Mouse (Mus musculus) liver, embryonic 11.5 days (tissue): Measurements from ENCODE around the gene Rcan2. TPM values are rescaled to one million over a fixed set of nuclear protein-coding genes. Genes with fewer than 3 reads are reported as not detected.
A peak's percentile ranks its signal among the peaks of the same experiment; 100 is the strongest.

Experiments
- ATAC-seq: fragments of 200-750 bp; cut with Nextera tagmentation; replicated peaks from 2 replicates; pipeline ENCODE4 v1.8.0; 2017; ENCODE audit warnings: moderate number of reproducible peaks, mild to moderate bottlenecking, moderate TSS enrichment, moderate library complexity; ENCODE audit not compliant: low FRiP score
- DNase-seq: peaks from one replicate; pipeline ENCODE4 v3.0.0-alpha.2; 2017; ENCODE audit warnings: low spot score
- H3K27ac ChIP-seq: fragments of 300-500 bp; sonication (generic); 2 replicates; pipeline ENCODE4 v1.5.1; 2014; ENCODE audit warnings: mild to moderate bottlenecking, low read depth, low read length, control low read depth
- H3K27me3 ChIP-seq: fragments of 300-500 bp; sonication (generic); replicated peaks from 2 replicates; pipeline ENCODE4 v1.6.1; 2014; ENCODE audit warnings: low read length, mixed read lengths; ENCODE audit not compliant: control insufficient read depth, insufficient read depth
- H3K36me3 ChIP-seq: fragments of 300-500 bp; sonication (generic); 2 replicates; pipeline ENCODE4 v1.6.1; 2014; ENCODE audit warnings: mild to moderate bottlenecking, low read length, moderate library complexity, mixed read lengths; ENCODE audit not compliant: control insufficient read depth, insufficient read depth
- H3K4me1 ChIP-seq: fragments of 300-500 bp; sonication (generic); replicated peaks from 2 replicates; pipeline ENCODE4 v1.6.1; 2014; ENCODE audit warnings: low read length, mixed read lengths; ENCODE audit not compliant: control insufficient read depth, insufficient read depth
- H3K4me2 ChIP-seq: fragments of 300-500 bp; sonication (generic); 2 replicates; pipeline ENCODE4 v1.6.1; 2014; ENCODE audit warnings: mild to moderate bottlenecking, control low read depth, moderate library complexity
- H3K4me3 ChIP-seq: fragments of 300-500 bp; sonication (generic); 2 replicates; pipeline ENCODE4 v1.5.1; 2014; ENCODE audit warnings: low read depth, low read length, control low read depth
- H3K9ac ChIP-seq: fragments of 300-500 bp; sonication (generic); 2 replicates; pipeline ENCODE4 v1.6.1; 2014; ENCODE audit warnings: low read depth, low read length, control low read depth
- H3K9me3 ChIP-seq: fragments of 300-500 bp; sonication (generic); 2 replicates; pipeline ENCODE4 v1.6.1; 2016; ENCODE audit warnings: low read length, inconsistent platforms, mixed read lengths; ENCODE audit not compliant: control insufficient read depth
- WGBS: fragments of 180-500 bp; shearing (Covaris S2); extraction: QIAGEN DNeasy Blood & Tissue Kit; methylation state at CpG from one replicate; pipeline ENCODE4 v1.1.7; 2014; 5-methylcytosine and 5-hydroxymethylcytosine counted together
- polyA plus RNA-seq: library from polyadenylated mRNA; unstranded; fragments of >200 nt; fragmentation: Nextera tagmentation; extraction: Ambion mirVana; gene quantifications from 2 replicates; pipeline ENCODE4 v1.2.1, GENCODE M21; 2014

Gene Rcan2
- polyA plus RNA-seq, 1 experiment from 2014 or later, result 3.4 TPM

DNA sequence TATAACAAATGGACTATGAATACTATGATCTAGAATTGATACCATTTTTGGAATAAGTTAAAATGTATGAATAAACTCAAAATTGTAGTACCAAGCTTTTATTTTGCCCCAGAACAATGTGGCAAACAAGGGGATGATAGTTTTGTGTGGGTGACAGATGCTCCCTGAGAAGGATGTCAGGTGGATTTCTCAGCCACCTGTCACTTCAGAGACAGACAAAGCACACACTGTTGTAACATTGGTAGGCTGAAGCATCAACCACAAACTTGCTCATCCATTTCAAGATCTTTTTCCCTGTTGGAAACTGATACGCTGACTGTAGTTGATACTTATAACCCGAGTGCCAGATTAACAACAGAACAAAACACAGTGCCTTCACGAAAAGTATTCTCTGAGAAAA lies 158.6 kb downstream of the Rcan2 start:
- Histone ChIP-seq H3K4me1 (no peaks in the 10 kb centered on the region), H3K4me3 (no peak overlapping the region), H3K36me3 (no peaks in the 10 kb centered on the region), H3K9ac (no peak overlapping the region), H3K4me2 (no peak overlapping the region), H3K27ac (no peak overlapping the region), H3K9me3 (no peaks in the 10 kb centered on the region), H3K27me3 (no peaks in the 10 kb centered on the region)
- ATAC-seq (no peak), DNase-seq (no peak)
- WGBS, result 78% methylated on average over 3 of the region's 3 CpGs

DNA sequence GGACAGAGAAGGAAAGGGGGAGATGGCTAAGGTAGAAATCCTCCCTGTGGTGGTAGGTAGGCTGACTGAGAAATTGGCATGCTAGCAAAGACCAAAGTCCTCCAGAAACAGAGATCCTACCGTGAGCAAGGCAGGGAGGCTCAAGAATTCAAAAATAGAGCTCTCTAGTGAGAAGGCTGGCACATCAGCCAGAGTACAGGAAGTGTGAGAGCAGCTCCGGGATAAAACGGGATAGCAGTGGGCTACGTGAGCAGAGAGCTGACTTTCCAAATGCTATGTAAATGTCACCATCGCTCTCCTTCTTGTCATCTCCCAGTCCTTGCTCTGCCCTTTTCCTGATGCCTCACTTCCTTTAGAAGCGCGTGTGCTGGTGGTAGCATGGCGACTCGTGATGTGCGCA lies 168.8 kb downstream of the Rcan2 start:
- H3K27ac ChIP-seq, result no peak overlapping the region
- DNase-seq (no peak), ATAC-seq (no peak)
- no peak overlapping the region for H3K4me3 ChIP-seq
- H3K27me3 ChIP-seq, result no peaks in the 10 kb centered on the region
- H3K9me3 ChIP-seq, result no peaks in the 10 kb centered on the region
- no peak overlapping the region for H3K9ac ChIP-seq
- no peaks in the 10 kb centered on the region for H3K4me1 ChIP-seq
- no peak overlapping the region for H3K4me2 ChIP-seq
- 79% methylated on average over 10 of the region's 10 CpGs for WGBS
- H3K36me3 ChIP-seq, result no peaks in the 10 kb centered on the region

GRCm38 (mm10) chr17:43977572-43977971 lies 176.4 kb downstream of the Rcan2 start:
- no peaks in the 10 kb centered on the region for H3K9me3 ChIP-seq
- H3K27ac ChIP-seq, result no peak overlapping the region
- no peak overlapping the region for H3K4me3 ChIP-seq
- DNase-seq (no peak), ATAC-seq (no peak)
- 83% methylated on average over 2 of the region's 2 CpGs for WGBS
- no peak overlapping the region for H3K4me2 ChIP-seq
- H3K36me3 ChIP-seq, result no peaks in the 10 kb centered on the region
- no peaks in the 10 kb centered on the region for H3K4me1 ChIP-seq
- no peaks in the 10 kb centered on the region for H3K27me3 ChIP-seq
- H3K9ac ChIP-seq, result no peak overlapping the region

DNA sequence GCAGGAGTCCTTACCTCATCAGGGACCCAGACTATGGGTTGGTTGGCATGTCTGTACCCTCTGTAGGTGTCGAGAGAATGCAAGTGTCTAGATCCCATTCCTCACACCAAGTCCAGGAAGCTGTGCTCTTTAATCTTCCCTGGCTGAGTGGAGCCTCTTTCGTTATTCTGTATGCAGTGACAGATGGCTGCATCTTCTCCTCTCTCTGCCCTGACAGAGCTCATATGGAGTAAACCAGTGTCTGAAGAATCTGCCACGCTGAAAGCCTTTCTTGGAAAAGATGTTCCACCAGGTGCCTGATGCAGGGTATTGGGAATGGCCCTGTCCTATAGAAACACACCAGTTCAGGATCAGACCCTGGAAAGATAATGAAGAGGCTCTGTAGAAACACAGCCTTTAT lies 178.8 kb downstream of the Rcan2 start:
- ATAC-seq, result no peak
- Histone ChIP-seq H3K4me3 (no peak overlapping the region), H3K4me2 (no peak overlapping the region), H3K9me3 (no peaks in the 10 kb centered on the region), H3K4me1 (no peaks in the 10 kb centered on the region), H3K36me3 (no peaks in the 10 kb centered on the region), H3K27ac (no peak overlapping the region), H3K9ac (no peak overlapping the region), H3K27me3 (no peaks in the 10 kb centered on the region)
- no peak for DNase-seq
- WGBS, result 69% methylated on average over 3 of the region's 3 CpGs

DNA sequence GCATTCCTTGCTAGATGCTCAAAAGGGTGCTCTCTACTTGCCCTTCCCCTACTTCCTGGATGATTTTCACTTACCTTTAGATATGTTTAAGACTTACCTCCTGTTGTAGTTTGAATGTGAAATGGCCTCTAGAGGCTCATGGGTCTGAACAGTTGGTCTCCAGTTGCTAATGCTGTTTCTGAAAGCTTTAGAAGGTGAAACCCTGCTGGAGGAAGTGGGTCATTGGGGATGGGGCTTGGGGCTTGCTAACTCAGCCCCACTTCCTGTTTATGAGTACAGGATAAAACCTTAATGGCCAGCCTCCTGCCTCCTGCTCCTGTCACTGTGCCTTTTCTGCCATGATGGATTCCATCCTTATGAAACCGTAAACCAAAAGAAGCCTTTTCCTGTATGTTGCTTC lies 181.4 kb downstream of the Rcan2 start:
- H3K36me3 ChIP-seq, result no peaks in the 10 kb centered on the region
- no peak overlapping the region for H3K4me2 ChIP-seq
- H3K9ac ChIP-seq, result no peak overlapping the region
- no peaks in the 10 kb centered on the region for H3K27me3 ChIP-seq
- H3K4me3 ChIP-seq, result no peak overlapping the region
- WGBS, result 75% methylated on average over 1 of the region's 1 CpGs
- H3K4me1 ChIP-seq, result no peaks in the 10 kb centered on the region
- DNase-seq, result no peak
- no peak for ATAC-seq
- no peak overlapping the region for H3K27ac ChIP-seq
- no peaks in the 10 kb centered on the region for H3K9me3 ChIP-seq

DNA sequence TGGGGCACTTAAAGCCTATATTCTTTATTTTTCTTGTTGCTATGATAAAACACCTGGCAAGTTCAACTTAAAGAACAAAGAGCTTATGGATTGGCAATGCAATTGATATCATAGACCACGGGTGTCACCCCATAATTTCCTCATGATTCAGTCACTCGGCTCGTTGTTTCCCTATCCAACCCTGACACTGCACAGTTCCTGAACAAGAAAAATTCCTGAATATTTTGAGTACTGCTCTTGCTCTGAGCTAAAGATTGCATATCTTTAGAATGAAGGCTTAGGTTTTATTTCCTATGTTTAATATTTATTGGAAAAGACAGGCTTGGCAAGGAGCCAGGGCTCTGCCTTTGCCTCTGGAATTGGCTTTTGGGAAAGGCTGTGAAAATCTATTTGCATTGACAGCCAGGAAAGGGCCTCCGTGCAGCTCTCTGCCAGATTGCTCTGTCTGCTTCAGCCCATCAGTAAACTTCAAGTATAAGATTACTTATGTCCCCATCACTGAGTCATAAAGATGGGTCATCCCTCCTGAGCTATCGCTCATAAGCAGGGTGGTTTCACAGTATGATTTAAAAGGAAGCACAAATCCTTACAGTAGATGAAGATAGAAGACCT lies 188.3 kb downstream of the Rcan2 start:
- no peak overlapping the region for H3K9ac ChIP-seq
- H3K36me3 ChIP-seq, result no peaks in the 10 kb centered on the region
- ATAC-seq (no peak), DNase-seq (no peak)
- no peaks in the 10 kb centered on the region for H3K9me3 ChIP-seq
- H3K4me2 ChIP-seq, result no peak overlapping the region
- no peak overlapping the region for H3K4me3 ChIP-seq
- no peak overlapping the region for H3K27ac ChIP-seq
- no peaks in the 10 kb centered on the region for H3K27me3 ChIP-seq
- H3K4me1 ChIP-seq, result no peaks in the 10 kb centered on the region
- 67% methylated on average over 5 of the region's 5 CpGs for WGBS

- H3K4me2 ChIP-seq, result no peak overlapping the region
- H3K4me3 ChIP-seq, result no peak overlapping the region
- H3K27ac ChIP-seq, result no peak overlapping the region
- H3K9ac ChIP-seq, result no peak overlapping the region
- ATAC-seq (no peak), DNase-seq (no peak)
- H3K36me3 ChIP-seq, result no peaks in the 10 kb centered on the region
- 71% methylated on average over 10 of the region's 10 CpGs for WGBS
- no peaks in the 10 kb centered on the region for H3K4me1 ChIP-seq
- H3K9me3 ChIP-seq, result no peaks in the 10 kb centered on the region
- H3K27me3 ChIP-seq, result no peaks in the 10 kb centered on the region
Measured at GRCm38 (mm10) chr17:43990957-43991383, 189.8 kb downstream of the Rcan2 start.

GRCm38 (mm10) chr17:43994080-43994479 lies 192.9 kb downstream of the Rcan2 start:
- Histone ChIP-seq H3K27me3 (no peaks in the 10 kb centered on the region), H3K4me2 (no peak overlapping the region), H3K4me1 (0 out of 2 replicates have a peak, but pooled peaks cover 2% of the 10 kb centered on the region), H3K36me3 (no peaks in the 10 kb centered on the region), H3K9ac (no peak overlapping the region), H3K9me3 (no peaks in the 10 kb centered on the region), H3K27ac (no peak overlapping the region), H3K4me3 (no peak overlapping the region)
- WGBS, result 55% methylated on average over 4 of the region's 4 CpGs
- no peak for ATAC-seq
- no peak for DNase-seq

GRCm38 (mm10) chr17:43997514-43997913 lies 196.4 kb downstream of the Rcan2 start:
- DNase-seq (peak; percentile 34), ATAC-seq (peak; percentile 80)
- H3K4me2 ChIP-seq, result peak overlapping the region; percentile 41
- H3K9ac ChIP-seq, result no peak overlapping the region
- H3K36me3 ChIP-seq, result no peaks in the 10 kb centered on the region
- no peaks in the 10 kb centered on the region for H3K9me3 ChIP-seq
- WGBS, result 54% methylated on average over 7 of the region's 7 CpGs
- H3K4me3 ChIP-seq, result no peak overlapping the region
- H3K27me3 ChIP-seq, result no peaks in the 10 kb centered on the region
- H3K4me1 ChIP-seq, result 0 out of 2 replicates have a peak, but pooled peaks cover 2% of the 10 kb centered on the region
- H3K27ac ChIP-seq, result no peak overlapping the region
